Mouse (Mus musculus) testis, adult 2 months (tissue): ENCODE results near the gene Tex33.

Source experiments
- CTCF ChIP-seq: fragments of 200-500 bp; IDR thresholded peaks from 2 replicates; pipeline ENCODE4 v1.5.1; 2012; ENCODE audit warnings: low read depth, mild to moderate bottlenecking, inconsistent platforms, low read length, moderate library complexity; ENCODE audit not compliant: control insufficient read depth, insufficient read depth, insufficient replicate concordance
- POLR2A ChIP-seq: fragments of 200-500 bp; IDR thresholded peaks from 2 replicates; pipeline ENCODE4 v1.6.1; 2012; ENCODE audit warnings: low read depth, mild to moderate bottlenecking, inconsistent platforms, low read length, moderate library complexity; ENCODE audit not compliant: control insufficient read depth

DNA sequence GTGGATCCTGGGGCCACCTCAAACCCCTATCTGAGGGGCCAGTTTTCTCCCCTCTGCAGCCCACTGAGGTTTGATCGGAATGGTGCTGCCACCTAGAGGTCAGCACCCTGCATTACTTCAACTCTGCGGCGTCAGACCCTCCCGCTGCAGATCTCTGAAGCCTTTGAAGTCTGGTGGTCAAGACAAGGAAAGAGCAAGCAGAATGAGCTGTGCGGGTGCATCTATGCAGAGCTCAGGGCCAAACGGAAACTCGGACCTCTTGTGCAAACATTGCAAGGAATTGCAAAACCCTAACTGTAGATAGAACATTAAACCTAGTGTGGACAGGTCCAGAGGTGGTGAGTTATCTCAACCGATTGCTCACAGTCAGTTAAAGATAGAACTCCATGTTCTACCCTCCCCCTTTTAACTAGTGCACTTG lies 26.8 kb downstream of the Tex33 start:
- TF ChIP-seq CTCF = peak; percentile 93
- TF ChIP-seq POLR2A = no peak
